Mouse (Mus musculus) adrenal gland, postnatal 25 days (tissue): ENCODE results near the gene Ldlr. TPM values are rescaled to one million over a fixed set of nuclear protein-coding genes. Genes with fewer than 3 reads are reported as not detected.
"Not testable (repeated sequence)": the region's sequence is repeated elsewhere in the genome, so short reads cannot be mapped to it uniquely, and the experiment has no call there.

Source experiments
- DNase-seq: peaks from one replicate; pipeline ENCODE4 v3.0.0; 2021; ENCODE audit warnings: mixed read lengths
- total RNA-seq: library from RNA; stranded (reverse); gene quantifications from 2 replicates; pipeline ENCODE4 v1.2.3, GENCODE M21; 2021

The Ldlr gene
- total RNA-seq, 1 experiment from 2014 or later = 126 TPM

GRCm38 (mm10) chr9:21754516-21755321 is 31.4 kb downstream of the Ldlr start:
- no peak for DNase-seq

DNA sequence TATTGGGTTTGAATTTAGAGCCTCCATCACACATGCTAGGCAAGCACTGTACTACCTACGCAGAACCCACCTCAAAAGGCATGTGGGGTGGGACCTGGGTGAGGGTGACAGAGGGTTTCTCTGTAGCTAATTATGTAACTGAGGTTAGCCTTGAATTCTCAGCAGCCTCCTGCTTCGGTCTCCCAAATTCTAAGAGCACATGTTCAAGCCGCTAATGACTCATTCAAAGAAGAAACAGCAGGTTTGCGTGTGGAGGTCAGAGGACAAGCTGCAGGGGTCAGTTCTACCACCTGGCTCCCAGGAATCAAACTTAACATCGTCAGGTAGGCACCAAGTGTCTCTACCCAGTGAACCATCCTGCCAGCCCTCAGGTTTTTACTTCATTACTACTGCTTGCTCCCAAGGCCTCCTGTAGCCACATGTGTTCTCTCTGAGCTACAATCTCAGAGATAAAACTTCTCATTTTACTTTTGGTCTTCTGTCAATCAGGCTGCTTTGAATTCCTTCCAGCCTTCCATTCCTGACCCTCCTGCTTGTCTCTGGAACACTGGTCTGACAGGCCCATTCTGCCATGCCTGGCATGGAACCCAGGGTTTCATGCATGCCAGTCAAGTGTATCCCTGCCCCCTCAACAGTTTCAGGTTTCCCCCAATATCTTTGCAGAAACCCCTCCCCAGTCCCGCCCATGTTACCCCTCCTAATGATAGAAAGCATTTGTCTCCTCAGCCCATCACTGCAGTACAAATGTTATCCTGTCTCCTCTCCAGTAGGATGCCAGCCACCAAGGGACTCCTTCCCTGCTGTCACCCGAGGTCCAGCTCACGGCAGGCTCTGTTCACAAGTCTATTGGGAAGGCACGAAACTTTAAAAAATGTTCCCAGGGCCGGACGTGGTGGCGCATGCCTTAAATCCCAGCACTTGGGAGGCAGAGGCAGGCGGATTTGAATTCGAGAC is 35.6 kb downstream of the Ldlr start:
- DNase-seq = no peak

GRCm38 (mm10) chr9:21759718-21760117 is 36.4 kb downstream of the Ldlr start:
- no peak for DNase-seq

DNA sequence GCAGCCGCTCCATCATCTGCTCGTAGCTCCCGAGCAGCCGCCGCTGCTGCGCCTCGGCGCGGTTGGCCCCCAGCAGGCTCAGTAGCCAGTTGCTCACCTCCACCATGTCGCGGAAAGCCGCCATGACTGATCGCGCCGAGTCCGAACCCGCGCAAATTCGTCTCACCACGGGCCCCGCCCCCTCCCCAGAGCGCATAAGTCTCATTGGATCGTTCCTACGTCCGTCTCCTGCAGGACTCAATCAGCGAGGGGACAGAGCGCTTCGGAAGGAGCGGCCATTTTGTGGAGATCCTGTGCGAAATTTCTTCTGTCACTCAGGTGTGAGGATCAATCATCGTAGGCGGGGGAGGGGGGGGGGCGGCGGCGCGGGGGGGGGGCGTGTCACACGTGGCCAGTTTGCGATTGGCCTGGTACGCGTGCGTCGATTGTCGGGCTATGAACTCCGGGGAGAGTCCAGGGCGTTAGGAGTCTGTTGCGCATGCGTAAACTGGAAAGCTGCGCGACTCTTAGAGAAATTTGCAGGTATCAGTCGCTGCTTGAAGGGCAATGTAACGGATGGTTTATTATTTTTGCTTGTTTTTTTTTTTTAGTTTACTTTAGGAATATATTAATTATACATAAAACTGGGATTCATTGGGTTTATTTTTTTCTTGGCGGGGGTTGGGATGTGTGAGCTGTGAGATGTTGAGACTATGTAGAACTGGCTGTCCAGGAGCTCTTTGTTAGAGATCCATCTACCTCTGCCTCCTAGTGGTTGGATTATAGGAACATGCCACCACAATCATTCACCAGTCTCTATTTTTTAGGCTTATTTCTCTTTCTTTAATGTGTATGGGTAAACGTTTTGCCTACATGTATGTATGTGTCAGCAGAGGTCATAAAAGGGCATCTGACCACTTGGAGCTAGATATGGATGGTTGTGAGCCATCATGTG is 37.1 kb downstream of the Ldlr start, which contains the start of gene Spc24:
Spc24 (minus strand) TSS at position 149 of the 934 bp plus-strand sequence.
- DNase-seq = peak; percentile 91

- no peak for DNase-seq
These were observed 38.9 kb downstream of the Ldlr start for GRCm38 (mm10) chr9:21762135-21762534.

- DNase-seq = no peak
These were observed 41.1 kb downstream of the Ldlr start for GRCm38 (mm10) chr9:21764084-21764999.

GRCm38 (mm10) chr9:21767896-21768295 is 44.6 kb downstream of the Ldlr start:
- DNase-seq = no peak

GRCm38 (mm10) chr9:21768511-21769411 is 45.5 kb downstream of the Ldlr start:
- no peak for DNase-seq

- no peak for DNase-seq
These were observed 46.4 kb downstream of the Ldlr start for GRCm38 (mm10) chr9:21769558-21770183.

GRCm38 (mm10) chr9:21773396-21773795 is 50.1 kb downstream of the Ldlr start:
- DNase-seq = not testable (repeated sequence)

DNA sequence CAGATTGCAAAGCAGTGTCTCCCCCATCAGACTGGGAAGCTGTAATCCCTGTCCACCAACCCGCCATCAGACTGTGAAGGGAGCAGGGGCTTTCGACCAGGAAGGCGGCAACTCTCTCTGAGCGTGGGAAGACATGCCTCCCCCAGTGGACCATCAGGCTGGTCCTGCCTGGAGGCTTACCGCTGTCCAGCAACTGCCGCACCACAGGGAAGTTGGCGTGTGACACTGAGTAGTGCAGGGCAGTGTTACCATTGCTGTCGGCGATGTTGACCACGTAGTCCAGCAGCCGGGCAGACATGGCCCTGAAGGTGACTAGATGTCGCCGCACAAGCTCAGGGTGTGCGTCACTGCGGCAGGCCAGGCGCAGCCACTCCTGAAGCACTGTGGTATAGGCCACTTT is 51.1 kb downstream of the Ldlr start:
- no peak for DNase-seq

- DNase-seq = no peak
These were observed 54.4 kb downstream of the Ldlr start for GRCm38 (mm10) chr9:21777726-21778125.

DNA sequence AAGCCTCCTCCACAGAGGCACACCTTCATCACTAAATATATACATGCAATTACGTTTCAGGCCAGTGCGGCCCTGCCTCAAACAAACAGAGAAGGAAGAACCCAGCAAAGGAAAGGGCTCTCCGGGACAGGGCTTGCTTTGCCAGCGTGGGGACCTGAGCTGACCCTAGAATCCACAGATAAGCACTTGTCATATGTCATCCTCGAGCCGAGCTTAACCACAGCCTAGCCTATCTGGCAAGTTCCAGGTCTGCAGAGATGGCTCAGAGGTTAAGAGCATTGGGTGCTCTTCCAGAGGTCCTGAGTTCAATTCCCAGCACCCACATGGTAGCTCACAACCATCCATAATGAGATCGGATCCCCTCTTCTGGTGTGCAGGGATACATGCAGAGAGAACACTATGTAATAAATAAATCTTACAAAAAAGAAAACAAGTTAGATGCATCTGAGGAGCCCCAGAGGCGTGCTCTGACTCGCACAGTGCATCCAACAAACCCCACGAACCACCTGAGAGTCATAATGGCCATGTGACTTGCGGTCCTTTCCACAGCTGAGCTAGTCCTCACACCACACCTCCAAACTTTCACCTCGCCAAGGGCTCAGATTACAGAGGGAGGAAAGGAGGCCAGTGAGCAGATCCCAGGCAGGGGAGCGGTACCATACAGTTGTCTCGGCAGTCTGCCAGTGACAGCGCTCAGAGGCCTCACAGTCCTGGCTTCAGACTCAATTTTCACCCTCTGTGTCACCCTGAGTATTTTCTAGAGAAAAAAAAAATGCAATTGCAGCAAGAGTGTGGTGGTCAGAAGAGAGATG is 58.6 kb downstream of the Ldlr start:
- DNase-seq = no peak

DNA sequence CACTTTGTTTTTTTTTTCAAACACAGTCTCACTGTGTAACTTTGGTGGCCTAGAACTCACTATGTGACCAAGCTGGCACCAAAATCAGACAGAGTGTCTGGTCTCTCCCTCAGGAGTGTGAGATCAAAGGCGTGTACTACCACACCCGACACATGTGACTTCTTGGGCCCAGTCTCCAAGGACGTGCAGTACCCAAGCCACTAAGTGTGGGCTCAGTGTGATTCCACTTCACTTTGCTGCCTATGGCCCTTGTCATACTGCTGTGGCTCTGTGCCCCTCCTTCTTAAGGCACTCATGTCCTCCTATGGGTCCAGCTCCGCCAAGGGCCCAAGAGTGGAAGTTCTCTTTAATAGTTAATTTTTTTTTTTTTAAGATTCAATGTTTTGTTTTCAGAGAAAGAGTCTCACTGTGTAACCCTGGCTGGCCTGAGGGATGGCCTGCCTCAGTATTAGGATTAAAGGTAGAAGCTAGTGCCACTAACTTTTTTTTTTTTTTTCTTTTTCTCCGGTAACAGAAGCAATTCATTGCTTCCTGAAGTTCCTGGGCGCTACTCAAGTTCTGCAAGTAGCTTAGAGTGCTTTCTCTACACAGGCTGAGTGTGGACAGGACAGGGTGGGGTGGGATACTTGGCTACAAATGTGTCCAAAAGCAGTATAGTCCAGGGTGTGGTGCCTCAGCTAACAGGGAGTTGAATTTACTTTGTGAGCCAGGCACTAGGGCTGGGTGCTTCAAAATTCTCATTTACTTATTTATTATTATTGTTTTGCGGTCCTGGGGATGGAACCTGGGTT is 61.4 kb downstream of the Ldlr start:
- no peak for DNase-seq

GRCm38 (mm10) chr9:21786309-21786708 is 63.0 kb downstream of the Ldlr start:
- DNase-seq = not testable (repeated sequence)

DNA sequence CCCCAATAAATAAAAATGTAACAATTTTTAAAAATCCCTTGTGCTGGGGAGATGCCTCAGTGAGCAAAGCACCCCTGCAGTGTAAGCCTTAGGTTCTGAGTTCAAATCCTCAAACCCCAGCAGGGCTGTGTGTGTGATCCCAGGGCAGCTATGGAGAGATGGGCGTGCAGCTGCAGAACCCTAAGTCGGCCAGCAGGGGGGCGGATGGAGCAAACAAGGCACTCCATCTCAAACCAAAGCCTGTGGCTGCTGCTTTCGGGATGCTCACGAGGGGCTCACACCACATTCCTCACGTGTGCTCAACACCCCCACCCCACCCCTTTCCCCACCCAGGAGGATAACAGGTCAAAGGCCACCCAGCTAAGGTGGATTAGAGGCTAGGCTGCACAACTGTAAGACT is 63.6 kb downstream of the Ldlr start:
- peak; percentile 76 for DNase-seq

- DNase-seq = no peak
These were observed 64.4 kb downstream of the Ldlr start for GRCm38 (mm10) chr9:21787654-21788053.
